Comparison of ENCODE assay signal across 9 mouse cellular contexts in the genomic region with DNA sequence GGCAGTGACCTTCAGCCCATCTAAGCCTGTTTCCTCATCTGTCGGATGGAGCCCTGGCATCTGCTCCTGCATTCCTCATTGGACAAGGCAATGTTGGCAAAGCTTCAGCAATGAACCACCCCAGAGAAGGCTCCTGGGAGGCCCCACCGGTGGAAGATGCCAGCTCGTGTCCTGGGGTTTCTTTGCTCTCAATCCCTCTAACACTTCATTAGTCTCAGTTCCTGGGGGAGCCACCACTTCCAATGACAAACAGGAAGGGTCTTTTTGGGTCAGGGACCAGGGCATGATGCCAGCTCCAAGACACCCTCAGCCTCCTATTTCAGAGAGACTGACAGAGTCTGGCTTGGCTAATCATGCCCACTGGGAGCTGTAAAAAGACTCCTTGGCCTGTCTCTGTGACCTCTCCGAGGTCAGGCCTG.
A peak's percentile ranks its signal among the peaks of the same experiment; 100 is the strongest.
DNase-seq lines count a peak whose midpoint lies in the region; ATAC-seq and TF ChIP-seq lines count a peak whose summit lies in the region.
"Had no signal": no experiment of that assay in that cellular context is flagged by ENCODE, and none has a peak within 500 bp of the region (broad histone marks: within the 10 kb centered on the region; RNA-seq: fewer than 3 reads in every experiment).

No protein-coding gene starts in this region.

- intact Hi-C loops in left cerebral cortex, adult 2 months (cut with DNase I) = no loop called here

- DNase-seq in left cerebral cortex, adult 2 months (ENCODE audit: extremely low spot score in 1 of 2, low spot score in 2 of 2) = no peak
- DNase-seq in left cerebral cortex, adult 8-10 months (ENCODE audit: low spot score in 2 of 2) = no peak
- DNase-seq in Patski (ENCODE audit: low read depth, low spot score) = peak; percentile 78
- DNase-seq in adrenal gland, postnatal 36 days = peak; percentile 70 to 72
- DNase-seq in kidney, adult 9 months = peak; percentile 73
- DNase-seq in B cell, adult 2 months = no peak
- no peak for DNase-seq in spleen, postnatal 10 days (ENCODE audit: low spot score in 2 of 2)

- no peak for TF ChIP-seq CTCF in left cerebral cortex, adult 2 months (IDR thresholded peaks at IDR 0.05)
- TF ChIP-seq CTCF in Patski (IDR thresholded peaks at IDR 0.05) = no peak

- in situ Hi-C loops in Patski (cut with MboI; ENCODE audit: low pct_unique_long_range_greater_than_20kb) = no loop called here

- H3K4me3 ChIP-seq in left cerebral cortex, adult 2 months = no peak overlapping the region
- H3K4me3 ChIP-seq: embryonic facial prominence, embryonic 13.5 days had no signal

- ATAC-seq in Patski = peak; percentile 87
- no peak for ATAC-seq in megakaryocyte progenitor cell, adult 5-6 weeks (replicated peaks; ENCODE audit: poor library complexity)

- H3K27ac ChIP-seq in left cerebral cortex, adult 2 months = peak overlapping the region; percentile 38; the same call in 1 of the 2 replicates
- H3K27ac ChIP-seq: embryonic facial prominence, embryonic 13.5 days had no signal

- POLR2A ChIA-PET in Patski (lab: Charles Lee) = interaction anchor here (0.7 to 0.8 kb wide), 2 partner anchors 9 to 14 kb away, joined by 3 to 4 read pairs; no protein-coding TSS in a partner anchor

- CTCF ChIA-PET in Patski (lab: Charles Lee) = interaction anchor here (1.3 to 4.2 kb wide), 4 partner anchors 11 to 72 kb away, joined by 3 to 11 read pairs (median 5); a partner anchor contains a TSS

- no peaks in the 10 kb centered on the region for H3K27me3 ChIP-seq in Patski
- H3K27me3 ChIP-seq: embryonic facial prominence, embryonic 13.5 days had no signal

Comparison
In these comparisons a context has a peak if more than half of its experiments do, and no peak if none do; other contexts are left out.
1. DNase-seq: peak in Patski (single experiment), adrenal gland, postnatal 36 days (2 of 2) and kidney, adult 9 months (single experiment); none in left cerebral cortex, adult 2 months (0 of 2), left cerebral cortex, adult 8-10 months (0 of 2), B cell, adult 2 months (0 of 2) and spleen, postnatal 10 days (0 of 2).